Mouse (Mus musculus) adrenal gland (tissue): ENCODE data around the gene Klf9.

Source experiments
- intact Hi-C: fragments of 180-260 bp; cut with DNase I; formaldehyde crosslinking; loops from one replicate; pipeline ENCODE4 v1.15.1; 2025
- microRNA-seq, 2 experiments: library from miRNA; unstranded; fragments of <30 nt; microRNA quantifications; one replicate each; pipeline ENCODE4; 2019

Gene Klf9

GRCm38 (mm10) chr19:23214326-23214725 lies 73.3 kb downstream of the Klf9 start:
- intact Hi-C loops = no loop called here

Small RNA genes lying within 50 kb of the gene (microRNA-seq; reads per million reads assigned to microRNA genes)
- gene Mir1192 = 0 reads per million in 2 experiments
